In genomic region chr2:168076840-168077576, GRCm38 (mm10) we compare ENCODE assay signal across 19 mouse cellular contexts. TPM values are rescaled to one million over a fixed set of nuclear protein-coding genes. Genes with fewer than 3 reads are reported as not detected.
DNase-seq lines count a peak whose midpoint lies in the region; ATAC-seq lines count a peak whose summit lies in the region.
"Had no signal": no experiment of that assay in that cellular context is flagged by ENCODE, and none has a peak within 500 bp of the region (broad histone marks: within the 10 kb centered on the region; RNA-seq: fewer than 3 reads in every experiment).

No protein-coding gene starts in this region.

- H3K9me3 ChIP-seq in intestine, embryonic 16.5 days (ENCODE audit: control insufficient read depth, low read length) = no peaks in the 10 kb centered on the region
- no peaks in the 10 kb centered on the region for H3K9me3 ChIP-seq in kidney, embryonic 15.5 days (replicated peaks)
- H3K9me3 ChIP-seq in forebrain, embryonic 11.5 days (ENCODE audit: control insufficient read depth, low read length) = no peaks in the 10 kb centered on the region
- H3K9me3 ChIP-seq: embryonic facial prominence, embryonic 15.5 days; forebrain, embryonic 13.5 days; heart, embryonic 10.5 days; hindbrain, embryonic 15.5 days had no signal

- H3K27me3 ChIP-seq in intestine, embryonic 16.5 days (replicated peaks; ENCODE audit: control insufficient read depth, insufficient read depth, low read length) = peaks cover 4% of the 10 kb centered on the region; the same call in 1 of the 2 replicates
- peaks cover 18% of the 10 kb centered on the region for H3K27me3 ChIP-seq in kidney, embryonic 15.5 days
- H3K27me3 ChIP-seq in forebrain, embryonic 11.5 days (ENCODE audit: control insufficient read depth, insufficient read depth, low read length) = no peaks in the 10 kb centered on the region
- H3K27me3 ChIP-seq: hindbrain, embryonic 15.5 days had no signal

- H3K4me3 ChIP-seq in intestine, embryonic 16.5 days (ENCODE audit: low read length) = no peak overlapping the region
- no peak overlapping the region for H3K4me3 ChIP-seq in kidney, embryonic 15.5 days (replicated peaks)
- H3K4me3 ChIP-seq in forebrain, embryonic 11.5 days (ENCODE audit: low read depth, low read length) = no peak overlapping the region
- H3K4me3 ChIP-seq: embryonic facial prominence, embryonic 15.5 days; forebrain, embryonic 13.5 days; heart, embryonic 10.5 days; hindbrain, embryonic 15.5 days had no signal

- 56% methylated on average over 20 of the region's 20 CpGs for WGBS in intestine, embryonic 16.5 days
- 56% methylated on average over 20 of the region's 20 CpGs for WGBS in kidney, embryonic 15.5 days
- 83% methylated on average over 20 of the region's 20 CpGs for WGBS in forebrain, embryonic 11.5 days

- peak overlapping the region; percentile 92 for H3K27ac ChIP-seq in intestine, embryonic 16.5 days (ENCODE audit: low read length)
- peak overlapping the region; percentile 92 for H3K27ac ChIP-seq in kidney, embryonic 15.5 days
- H3K27ac ChIP-seq in forebrain, embryonic 11.5 days (ENCODE audit: low read depth, low read length) = no peak overlapping the region
- H3K27ac ChIP-seq: embryonic facial prominence, embryonic 15.5 days; forebrain, embryonic 13.5 days; hindbrain, embryonic 15.5 days had no signal

- H3K36me3 ChIP-seq in intestine, embryonic 16.5 days (ENCODE audit: control insufficient read depth, insufficient read depth, low read length) = no peaks in the 10 kb centered on the region
- H3K36me3 ChIP-seq in kidney, embryonic 15.5 days = no peaks in the 10 kb centered on the region
- no peaks in the 10 kb centered on the region for H3K36me3 ChIP-seq in forebrain, embryonic 11.5 days (ENCODE audit: control insufficient read depth, insufficient read depth, low read length)
- H3K36me3 ChIP-seq: embryonic facial prominence, embryonic 15.5 days; heart, embryonic 10.5 days; hindbrain, embryonic 15.5 days had no signal

- peak overlapping the region; percentile 60 for H3K9ac ChIP-seq in intestine, embryonic 16.5 days (ENCODE audit: low read depth, low read length)
- H3K9ac ChIP-seq in kidney, embryonic 15.5 days = no peak overlapping the region
- no peak overlapping the region for H3K9ac ChIP-seq in forebrain, embryonic 11.5 days (ENCODE audit: low read length)
- H3K9ac ChIP-seq: embryonic facial prominence, embryonic 15.5 days; forebrain, embryonic 13.5 days; hindbrain, embryonic 15.5 days had no signal

- peak; percentile 44 for DNase-seq in NIH3T3 (ENCODE audit: low read depth)
- DNase-seq in lung, postnatal 10 days = peak; percentile 45
- DNase-seq in forebrain, embryonic 11.5 days (ENCODE audit: low spot score) = no peak
- no peak for DNase-seq in heart, adult 9 months (ENCODE audit: low spot score in 2 of 2)
- DNase-seq in right cerebral cortex, postnatal 25 days = no peak
- DNase-seq: adrenal gland, postnatal 36 days; cerebellum, postnatal 14 days; embryo, embryonic 11 days; gastrocnemius, postnatal 36 days; heart, postnatal 14 days; layer of hippocampus, postnatal 36 days; right cerebral cortex, postnatal 14 days had no signal

- peaks cover 42% of the 10 kb centered on the region for H3K4me1 ChIP-seq in intestine, embryonic 16.5 days (ENCODE audit: control insufficient read depth, insufficient read depth, low read length)
- H3K4me1 ChIP-seq in kidney, embryonic 15.5 days = peaks cover 81% of the 10 kb centered on the region
- peaks cover 6% of the 10 kb centered on the region; the same call in 1 of the 2 replicates for H3K4me1 ChIP-seq in forebrain, embryonic 11.5 days (replicated peaks; ENCODE audit: control insufficient read depth, insufficient read depth, low read length)

- ATAC-seq in intestine, embryonic 16.5 days = no peak
- no peak for ATAC-seq in kidney, embryonic 15.5 days (replicated peaks; ENCODE audit: low FRiP score)
- no peak for ATAC-seq in forebrain, embryonic 11.5 days (replicated peaks; ENCODE audit: low FRiP score)
- ATAC-seq: forebrain, embryonic 13.5 days had no signal

- H3K4me2 ChIP-seq in intestine, embryonic 16.5 days (ENCODE audit: low read depth, low read length) = peak overlapping the region; percentile 46
- peak overlapping the region; percentile 24; the same call in 1 of the 2 replicates for H3K4me2 ChIP-seq in kidney, embryonic 15.5 days
- H3K4me2 ChIP-seq in forebrain, embryonic 11.5 days (ENCODE audit: low read depth, low read length, severe bottlenecking) = no peak overlapping the region
- H3K4me2 ChIP-seq: embryonic facial prominence, embryonic 15.5 days; forebrain, embryonic 13.5 days; hindbrain, embryonic 15.5 days; midbrain, embryonic 11.5 days had no signal

RNA-seq across cellular contexts. Expression of gene Pard6b, which starts 3.8 kb away (rescaled TPM):
- polyA plus RNA-seq in intestine, embryonic 16.5 days (2015; fragmentation: Nextera tagmentation; extraction: Ambion mirVana) = 7.8 and 13.9 TPM in 2 replicates
- 19.0 and 20.4 TPM in 2 replicates for polyA plus RNA-seq in kidney, embryonic 15.5 days (2015; fragmentation: Nextera tagmentation; extraction: Ambion mirVana)
- 12.4 and 13.7 TPM in 2 replicates for polyA plus RNA-seq in forebrain, embryonic 11.5 days (2014; fragmentation: Nextera tagmentation; extraction: Ambion mirVana)

Comparison
In these comparisons a context has a peak if more than half of its experiments do, and no peak if none do; other contexts are left out.
1. DNase-seq: peak in NIH3T3 (single experiment) and lung, postnatal 10 days (single experiment); none in forebrain, embryonic 11.5 days (single experiment), heart, adult 9 months (0 of 2) and right cerebral cortex, postnatal 25 days (single experiment).